ENCODE assay signal across 10 mouse cellular contexts in genomic region chr7:5047313-5047712, GRCm38 (mm10). TPM values are rescaled to one million over a fixed set of nuclear protein-coding genes. Genes with fewer than 3 reads are reported as not detected.
DNase-seq lines count a peak whose midpoint lies in the region; ATAC-seq and TF ChIP-seq lines count a peak whose summit lies in the region.
"Had no signal": no experiment of that assay in that cellular context is flagged by ENCODE, and none has a peak within 500 bp of the region (broad histone marks: within the 10 kb centered on the region; RNA-seq: fewer than 3 reads in every experiment).

No protein-coding gene starts in this region.

- 0 out of 2 replicates have a peak, but pooled peaks have one; percentile 55 for ATAC-seq in erythroblast, adult 5-6 weeks (replicated peaks; ENCODE audit: low FRiP score, poor library complexity, severe bottlenecking)
- ATAC-seq in hindbrain, embryonic 13.5 days (ENCODE audit: low FRiP score): no peak

- H3K4me3 ChIP-seq in heart, adult 2 months: no peak overlapping the region
- no peak overlapping the region for H3K4me3 ChIP-seq in hindbrain, embryonic 13.5 days
- no peak overlapping the region for H3K4me3 ChIP-seq in midbrain, embryonic 10.5 days
- H3K4me3 ChIP-seq: limb, embryonic 15.5 days had no signal

- no peak for TF ChIP-seq EP300 in heart, adult 2 months (IDR thresholded peaks at IDR 0.05; ENCODE audit: insufficient read depth, low read depth, low read length)

- H3K27me3 ChIP-seq in heart, adult 2 months (ENCODE audit: control insufficient read depth, insufficient read depth, low read length): no peaks in the 10 kb centered on the region
- H3K27me3 ChIP-seq in splenic B cell, adult 2 months (ENCODE audit: control insufficient read depth, insufficient read depth, low read length, poor library complexity, severe bottlenecking): no peaks in the 10 kb centered on the region
- H3K27me3 ChIP-seq in hindbrain, embryonic 13.5 days: peaks cover 3% of the 10 kb centered on the region; the same call in 1 of the 2 replicates
- peaks cover 17% of the 10 kb centered on the region for H3K27me3 ChIP-seq in midbrain, embryonic 10.5 days (ENCODE audit: low read depth, poor library complexity, severe bottlenecking)

- H3K36me3 ChIP-seq in heart, adult 2 months (ENCODE audit: control insufficient read depth, insufficient read depth, low read length): no peaks in the 10 kb centered on the region
- no peaks in the 10 kb centered on the region for H3K36me3 ChIP-seq in splenic B cell, adult 2 months (ENCODE audit: control insufficient read depth, insufficient read depth, low read length, poor library complexity, severe bottlenecking)
- H3K36me3 ChIP-seq in hindbrain, embryonic 13.5 days: no peaks in the 10 kb centered on the region
- H3K36me3 ChIP-seq in midbrain, embryonic 10.5 days: no peaks in the 10 kb centered on the region
- H3K36me3 ChIP-seq: limb, embryonic 15.5 days had no signal

- intact Hi-C loops in heart, adult 2 months (cut with DNase I): loop anchor here (1.0 kb wide), 2 partner anchors 47 to 104 kb away; no protein-coding TSS in a partner anchor

- no peaks in the 10 kb centered on the region for H3K79me2 ChIP-seq in heart, adult 2 months (replicated peaks; ENCODE audit: control insufficient read depth, insufficient read depth, low read length)

- DNase-seq in heart, adult 2 months: peak in 1 of 2 experiments; percentile 24
- DNase-seq in heart, postnatal 4 days: no peak
- peak; percentile 52 for DNase-seq in thymus, postnatal 0 days (ENCODE audit: low spot score)
- no peak for DNase-seq in thymus, postnatal 10 days (ENCODE audit: low spot score in 2 of 2)
- DNase-seq in splenic B cell, adult 2 months (ENCODE audit: low read depth, low spot score): peak; percentile 79
- DNase-seq in midbrain, embryonic 10.5 days (ENCODE audit: low spot score): no peak
- DNase-seq: heart, adult 11 months had no signal

- no peak overlapping the region for H3K9ac ChIP-seq in heart, adult 2 months (ENCODE audit: low read depth, low read length)
- no peak overlapping the region for H3K9ac ChIP-seq in hindbrain, embryonic 13.5 days
- H3K9ac ChIP-seq: limb, embryonic 15.5 days had no signal

- no peaks in the 10 kb centered on the region for H3K4me1 ChIP-seq in heart, adult 2 months (ENCODE audit: control insufficient read depth, insufficient read depth, low read length)
- H3K4me1 ChIP-seq in hindbrain, embryonic 13.5 days (replicated peaks): peaks cover 12% of the 10 kb centered on the region
- peaks cover 18% of the 10 kb centered on the region for H3K4me1 ChIP-seq in midbrain, embryonic 10.5 days

- no peak overlapping the region for H3K27ac ChIP-seq in heart, adult 2 months
- no peak overlapping the region for H3K27ac ChIP-seq in hindbrain, embryonic 13.5 days
- H3K27ac ChIP-seq in midbrain, embryonic 10.5 days (replicated peaks): no peak overlapping the region
- H3K27ac ChIP-seq: limb, embryonic 15.5 days had no signal

- WGBS in heart, adult 2 months: 15% methylated on average over 2 of the region's 2 CpGs
- 30% methylated on average over 2 of the region's 2 CpGs for WGBS in hindbrain, embryonic 13.5 days
- WGBS in midbrain, embryonic 10.5 days: 36% methylated on average over 2 of the region's 2 CpGs

- no peak for TF ChIP-seq POLR2A in heart, adult 2 months (IDR thresholded peaks at IDR 0.05; ENCODE audit: insufficient read depth, low read depth, low read length)

- TF ChIP-seq CTCF in heart, adult 2 months (IDR thresholded peaks at IDR 0.05): peak; percentile 76

- H3K4me2 ChIP-seq in hindbrain, embryonic 13.5 days: no peak overlapping the region
- H3K4me2 ChIP-seq: limb, embryonic 15.5 days had no signal

- H3K9me3 ChIP-seq in hindbrain, embryonic 13.5 days: no peaks in the 10 kb centered on the region
- no peaks in the 10 kb centered on the region for H3K9me3 ChIP-seq in midbrain, embryonic 10.5 days (replicated peaks)
- H3K9me3 ChIP-seq: limb, embryonic 15.5 days had no signal

RNA-seq across cellular contexts. Expression of gene Zfp580, which starts 4.0 kb away (rescaled TPM):
- total RNA-seq in heart, adult 2 months (2021): 1 to 10 TPM; 3.4 to 4.4 TPM
- polyA plus RNA-seq in heart, adult 2 months (2012; rRNA removed): 7.4 and 12.7 TPM in 2 replicates
- total RNA-seq in heart, postnatal 4 days (2021): 10 to 100 TPM; 12.2 to 13.2 TPM
- 15.2 and 15.4 TPM in 2 replicates for polyA plus RNA-seq in thymus, postnatal 0 days (2015; fragmentation: Nextera tagmentation; extraction: Ambion mirVana)
- total RNA-seq in erythroblast, adult 5-6 weeks (2015; ENCODE audit: low replicate concordance): not detected in 2 replicates
- 0.26 TPM in 1 of 2 replicates, not detected in the other for total RNA-seq in erythroblast, adult 5-6 weeks (2017; ENCODE audit: low replicate concordance)
- polyA plus RNA-seq in hindbrain, embryonic 13.5 days (2015; fragmentation: Nextera tagmentation; extraction: Ambion mirVana): 67.2 and 69.7 TPM in 2 replicates
- polyA plus RNA-seq in midbrain, embryonic 10.5 days (2016; fragmentation: Nextera tagmentation; extraction: Ambion mirVana): 41.2 and 51.2 TPM in 2 replicates

RNA-seq across cellular contexts. Expression of gene Zfp784, which starts 9.1 kb away (rescaled TPM):
- 1 to 10 TPM; 5.0 to 5.6 TPM for total RNA-seq in heart, adult 2 months (2021)
- polyA plus RNA-seq in heart, adult 2 months (2012; rRNA removed): 6.7 and 7.0 TPM in 2 replicates
- 1 to 10 TPM; 5.4 to 6.0 TPM for total RNA-seq in heart, postnatal 4 days (2021)
- polyA plus RNA-seq in thymus, postnatal 0 days (2015; fragmentation: Nextera tagmentation; extraction: Ambion mirVana): 3.8 and 4.4 TPM in 2 replicates
- not detected in 2 replicates for total RNA-seq in erythroblast, adult 5-6 weeks (2015; ENCODE audit: low replicate concordance)
- total RNA-seq in erythroblast, adult 5-6 weeks (2017; ENCODE audit: low replicate concordance): 0.84 TPM in 1 of 2 replicates, not detected in the other
- 7.8 and 9.8 TPM in 2 replicates for polyA plus RNA-seq in hindbrain, embryonic 13.5 days (2015; fragmentation: Nextera tagmentation; extraction: Ambion mirVana)
- 2.8 and 4.2 TPM in 2 replicates for polyA plus RNA-seq in midbrain, embryonic 10.5 days (2016; fragmentation: Nextera tagmentation; extraction: Ambion mirVana)

RNA-seq across cellular contexts. Expression of gene 4632433K11Rik, which starts 13.4 kb away (rescaled TPM):
- not detected for total RNA-seq in heart, adult 2 months (2021)
- polyA plus RNA-seq in heart, adult 2 months (2012; rRNA removed): not detected in 2 replicates
- total RNA-seq in heart, postnatal 4 days (2021): under 1 TPM in 1 of 2 experiments, not detected in 1; 0.57 TPM
- not detected in 2 replicates for polyA plus RNA-seq in thymus, postnatal 0 days (2015; fragmentation: Nextera tagmentation; extraction: Ambion mirVana)
- not detected in 2 replicates for total RNA-seq in erythroblast, adult 5-6 weeks (2015; ENCODE audit: low replicate concordance)
- total RNA-seq in erythroblast, adult 5-6 weeks (2017; ENCODE audit: low replicate concordance): 0.60 TPM in 1 of 2 replicates, not detected in the other
- polyA plus RNA-seq in hindbrain, embryonic 13.5 days (2015; fragmentation: Nextera tagmentation; extraction: Ambion mirVana): not detected in 2 replicates
- not detected in 2 replicates for polyA plus RNA-seq in midbrain, embryonic 10.5 days (2016; fragmentation: Nextera tagmentation; extraction: Ambion mirVana)
- polyA plus RNA-seq: limb, embryonic 15.5 days had no signal

RNA-seq across cellular contexts. Expression of gene U2af2, which starts 14.6 kb away (rescaled TPM):
- total RNA-seq in heart, adult 2 months (2021): 10 to 100 TPM; 65.6 to 68.5 TPM
- polyA plus RNA-seq in heart, adult 2 months (2012; rRNA removed): 84.4 and 118 TPM in 2 replicates
- total RNA-seq in heart, postnatal 4 days (2021): 100 to 1,000 TPM; 136 to 145 TPM
- polyA plus RNA-seq in thymus, postnatal 0 days (2015; fragmentation: Nextera tagmentation; extraction: Ambion mirVana): 131 and 138 TPM in 2 replicates
- total RNA-seq in erythroblast, adult 5-6 weeks (2015; ENCODE audit: low replicate concordance): 42.3 and 45.8 TPM in 2 replicates
- 48.8 and 56.9 TPM in 2 replicates for total RNA-seq in erythroblast, adult 5-6 weeks (2017; ENCODE audit: low replicate concordance)
- 112 and 114 TPM in 2 replicates for polyA plus RNA-seq in hindbrain, embryonic 13.5 days (2015; fragmentation: Nextera tagmentation; extraction: Ambion mirVana)
- polyA plus RNA-seq in midbrain, embryonic 10.5 days (2016; fragmentation: Nextera tagmentation; extraction: Ambion mirVana): 176 and 180 TPM in 2 replicates

RNA-seq across cellular contexts. Expression of gene Ccdc106, which starts 27.0 kb away (rescaled TPM):
- under 1 TPM in 1 of 2 experiments, not detected in 1; 0.25 TPM for total RNA-seq in heart, adult 2 months (2021)
- polyA plus RNA-seq in heart, adult 2 months (2012; rRNA removed): 0.53 TPM in 1 of 2 replicates, not detected in the other
- under 1 TPM in 1 of 2 experiments, not detected in 1; 0.61 TPM for total RNA-seq in heart, postnatal 4 days (2021)
- polyA plus RNA-seq in thymus, postnatal 0 days (2015; fragmentation: Nextera tagmentation; extraction: Ambion mirVana): 0.27 TPM in 1 of 2 replicates, not detected in the other
- not detected in 2 replicates for total RNA-seq in erythroblast, adult 5-6 weeks (2015; ENCODE audit: low replicate concordance)
- not detected in 2 replicates for total RNA-seq in erythroblast, adult 5-6 weeks (2017; ENCODE audit: low replicate concordance)
- 38.7 and 43.5 TPM in 2 replicates for polyA plus RNA-seq in hindbrain, embryonic 13.5 days (2015; fragmentation: Nextera tagmentation; extraction: Ambion mirVana)
- polyA plus RNA-seq in midbrain, embryonic 10.5 days (2016; fragmentation: Nextera tagmentation; extraction: Ambion mirVana): 5.1 and 5.2 TPM in 2 replicates

Comparison
In these comparisons a context has a peak if more than half of its experiments do, and no peak if none do; other contexts are left out.
1. DNase-seq: peak in thymus, postnatal 0 days (single experiment) and splenic B cell, adult 2 months (single experiment); none in heart, postnatal 4 days (single experiment), thymus, postnatal 10 days (0 of 2) and midbrain, embryonic 10.5 days (single experiment).